ENCODE assay signal across 8 mouse cellular contexts in genomic region chr1:66700149-66700692, GRCm38 (mm10). TPM values are rescaled to one million over a fixed set of nuclear protein-coding genes. Genes with fewer than 3 reads are reported as not detected.
DNase-seq lines count a peak whose midpoint lies in the region; ATAC-seq and TF ChIP-seq lines count a peak whose summit lies in the region.

No protein-coding gene starts in this region.

- H3K4me2 ChIP-seq in intestine, embryonic 16.5 days (ENCODE audit: low read depth, low read length), result peak overlapping the region; percentile 59
- H3K4me2 ChIP-seq in midbrain, postnatal 0 days (ENCODE audit: low read depth, low read length, poor library complexity, severe bottlenecking), result peak overlapping the region; percentile 62

- WGBS in intestine, embryonic 16.5 days, result 46% methylated on average over 5 of the region's 5 CpGs
- 52% methylated on average over 5 of the region's 5 CpGs for WGBS in midbrain, postnatal 0 days

- peak; percentile 11 for DNase-seq in kidney, adult 11 months
- no peak for DNase-seq in kidney, postnatal 10 days
- no peak for DNase-seq in midbrain, postnatal 0 days (ENCODE audit: low spot score)
- no peak for DNase-seq in layer of hippocampus, adult 9-10 months (ENCODE audit: low spot score)
- DNase-seq in adrenal gland, postnatal 25 days, result no peak

- ATAC-seq in common myeloid progenitor, adult 5-6 weeks (replicated peaks; ENCODE audit: low read depth, poor library complexity, severe bottlenecking), result peak; percentile 40
- peak; percentile 29 for ATAC-seq in intestine, embryonic 16.5 days
- ATAC-seq in midbrain, postnatal 0 days (ENCODE audit: low FRiP score), result peak; percentile 33; the same call in 1 of the 2 replicates
- no peak for ATAC-seq in erythroid progenitor cell, adult 5-6 weeks (replicated peaks; ENCODE audit: low FRiP score, poor library complexity, severe bottlenecking)

- no peaks in the 10 kb centered on the region for H3K9me3 ChIP-seq in intestine, embryonic 16.5 days (ENCODE audit: control insufficient read depth, low read length)
- no peaks in the 10 kb centered on the region for H3K9me3 ChIP-seq in midbrain, postnatal 0 days (ENCODE audit: low read length)

- H3K9ac ChIP-seq in intestine, embryonic 16.5 days (ENCODE audit: low read depth, low read length), result peak overlapping the region; percentile 24; the same call in 1 of the 2 replicates
- peak overlapping the region; percentile 79 for H3K9ac ChIP-seq in midbrain, postnatal 0 days (replicated peaks; ENCODE audit: low read length, poor library complexity, severe bottlenecking)

- peaks cover 17% of the 10 kb centered on the region for H3K4me1 ChIP-seq in intestine, embryonic 16.5 days (ENCODE audit: control insufficient read depth, insufficient read depth, low read length)
- no peaks in the 10 kb centered on the region for H3K4me1 ChIP-seq in midbrain, postnatal 0 days (ENCODE audit: insufficient read depth, low read length)

- H3K27me3 ChIP-seq in intestine, embryonic 16.5 days (replicated peaks; ENCODE audit: control insufficient read depth, insufficient read depth, low read length), result no peaks in the 10 kb centered on the region
- H3K27me3 ChIP-seq in midbrain, postnatal 0 days (ENCODE audit: insufficient read depth, low read length), result no peaks in the 10 kb centered on the region

- H3K27ac ChIP-seq in intestine, embryonic 16.5 days (ENCODE audit: low read length), result peak overlapping the region; percentile 23; the same call in 1 of the 2 replicates
- H3K27ac ChIP-seq in midbrain, postnatal 0 days (ENCODE audit: low read depth, low read length), result no peak overlapping the region

- H3K4me3 ChIP-seq in intestine, embryonic 16.5 days (ENCODE audit: low read length), result peak overlapping the region; percentile 89
- peak overlapping the region; percentile 89 for H3K4me3 ChIP-seq in midbrain, postnatal 0 days (ENCODE audit: low read depth, low read length)

- TF ChIP-seq CTCF in midbrain, postnatal 0 days (IDR thresholded peaks at IDR 0.05), result no peak

- no peaks in the 10 kb centered on the region for H3K36me3 ChIP-seq in intestine, embryonic 16.5 days (ENCODE audit: control insufficient read depth, insufficient read depth, low read length)
- H3K36me3 ChIP-seq in midbrain, postnatal 0 days (ENCODE audit: insufficient read depth, low read length), result no peaks in the 10 kb centered on the region

RNA-seq across cellular contexts. Expression of gene Rpe, which starts 0.4 kb away (rescaled TPM):
- 34.3 and 38.9 TPM in 2 replicates for total RNA-seq in common myeloid progenitor, adult 5-6 weeks (2017)
- polyA plus RNA-seq in intestine, embryonic 16.5 days (2015; fragmentation: Nextera tagmentation; extraction: Ambion mirVana), result 69.9 and 74.8 TPM in 2 replicates
- 24.2 and 24.9 TPM in 2 replicates for total RNA-seq in midbrain, postnatal 0 days (2014; rRNA removed)
- 17.2 and 18.2 TPM in 2 replicates for polyA plus RNA-seq in midbrain, postnatal 0 days (2015; fragmentation: Nextera tagmentation; extraction: Ambion mirVana)
- total RNA-seq in erythroid progenitor cell, adult 5-6 weeks (2015; ENCODE audit: low replicate concordance), result 24.9 and 31.9 TPM in 2 replicates
- total RNA-seq in erythroid progenitor cell, adult 5-6 weeks (2017; ENCODE audit: low replicate concordance), result 34.8 and 39.9 TPM in 2 replicates
- total RNA-seq in adrenal gland, postnatal 25 days (2021), result 83.2 and 93.4 TPM in 2 replicates
